Mouse (Mus musculus): ENCODE measurements at regions not wholly inside any gene's neighbourhood (a gene's known extent, or its start where the extent isn't known, plus 50 kb on each side); places are given as distances from the start of the nearest gene placed in this dataset.
A peak's percentile ranks its signal among the peaks of the same experiment; 100 is the strongest.

GRCm38 (mm10) chr13:112003445-112003844 lies 194.7 kb upstream of the Map3k1 start:
- DNase-seq = no peak

GRCm38 (mm10) chr13:112004126-112004525 lies 195.3 kb upstream of the Map3k1 start:
- DNase-seq = no peak

- no peak for DNase-seq
These were observed 196.6 kb upstream of the Map3k1 start for GRCm38 (mm10) chr13:112005421-112005820.

- DNase-seq = no peak
These were observed 200.0 kb upstream of the Map3k1 start for GRCm38 (mm10) chr13:112008806-112009205.

GRCm38 (mm10) chr13:112009288-112009687 lies 200.5 kb upstream of the Map3k1 start:
- DNase-seq = no peak

GRCm38 (mm10) chr13:112010464-112010863 lies 201.7 kb upstream of the Map3k1 start:
- DNase-seq = no peak

- no peak for DNase-seq
These were observed 203.8 kb upstream of the Map3k1 start for GRCm38 (mm10) chr13:112012640-112013039.

- DNase-seq = no peak
These were observed 206.3 kb upstream of the Map3k1 start for GRCm38 (mm10) chr13:112015083-112015482.

GRCm38 (mm10) chr13:112016280-112016679 lies 207.5 kb upstream of the Map3k1 start:
- no peak for DNase-seq

GRCm38 (mm10) chr13:112018497-112019281 lies 209.9 kb upstream of the Map3k1 start:
- no peak for DNase-seq

GRCm38 (mm10) chr13:112019575-112019974 lies 210.8 kb upstream of the Map3k1 start:
- no peak for DNase-seq

- DNase-seq = peak; percentile 46
These were observed 214.4 kb upstream of the Map3k1 start for GRCm38 (mm10) chr13:112023171-112023570.

- DNase-seq = no peak
These were observed 216.1 kb upstream of the Map3k1 start for GRCm38 (mm10) chr13:112024667-112025585.

- no peak for DNase-seq
These were observed 216.8 kb upstream of the Map3k1 start for GRCm38 (mm10) chr13:112025586-112025950.

GRCm38 (mm10) chr13:112027736-112028135 lies 218.9 kb upstream of the Map3k1 start:
- DNase-seq = no peak

- DNase-seq = no peak
These were observed 222.3 kb upstream of the Map3k1 start for GRCm38 (mm10) chr13:112031061-112031460.

GRCm38 (mm10) chr13:112031631-112032320 lies 223.0 kb upstream of the Map3k1 start:
- DNase-seq = peak; percentile 31

GRCm38 (mm10) chr13:112037731-112038380 lies 229.1 kb upstream of the Map3k1 start:
- DNase-seq = no peak

GRCm38 (mm10) chr13:112038556-112039304 lies 229.9 kb upstream of the Map3k1 start:
- DNase-seq = no peak

GRCm38 (mm10) chr13:112039422-112040145 lies 230.8 kb upstream of the Map3k1 start:
- no peak for DNase-seq

All from retina, postnatal 1 day (tissue).